Mouse (Mus musculus) limb, embryonic 13.5 days (tissue): ENCODE measurements around the gene Apoe. TPM values are rescaled to one million over a fixed set of nuclear protein-coding genes. Genes with fewer than 3 reads are reported as not detected.

ENCODE experiments used
- ATAC-seq: fragments of 200-750 bp; cut with Nextera tagmentation; 2 replicates; pipeline ENCODE4 v1.8.0; 2017; ENCODE audit warnings: low read depth, moderate number of reproducible peaks, moderate TSS enrichment; ENCODE audit not compliant: low FRiP score
- H3K27ac ChIP-seq: fragments of 300-500 bp; sonication (generic); 2 replicates; pipeline ENCODE4 v1.5.1; 2015; ENCODE audit warnings: inconsistent platforms, mild to moderate bottlenecking, moderate library complexity
- H3K27me3 ChIP-seq: fragments of 300-500 bp; sonication (generic); 2 replicates; pipeline ENCODE4 v1.6.1; 2015; ENCODE audit warnings: mild to moderate bottlenecking, inconsistent platforms
- H3K36me3 ChIP-seq: fragments of 300-500 bp; sonication (generic); 2 replicates; pipeline ENCODE4 v1.6.1; 2015; ENCODE audit warnings: inconsistent platforms, mild to moderate bottlenecking, moderate library complexity
- H3K4me1 ChIP-seq: fragments of 300-500 bp; sonication (generic); 2 replicates; pipeline ENCODE4 v1.6.1; 2015; ENCODE audit warnings: inconsistent platforms
- H3K4me2 ChIP-seq: fragments of 300-500 bp; sonication (generic); replicated peaks from 2 replicates; pipeline ENCODE4 v1.6.1; 2015; ENCODE audit warnings: inconsistent platforms, mild to moderate bottlenecking, moderate library complexity
- H3K4me3 ChIP-seq: fragments of 300-500 bp; sonication (generic); 2 replicates; pipeline ENCODE4 v1.5.1; 2015; ENCODE audit warnings: moderate library complexity, mild to moderate bottlenecking, inconsistent platforms
- H3K9ac ChIP-seq: fragments of 300-500 bp; sonication (generic); 2 replicates; pipeline ENCODE4 v1.6.1; 2015; ENCODE audit warnings: mild to moderate bottlenecking, inconsistent platforms
- H3K9me3 ChIP-seq: fragments of 300-500 bp; sonication (generic); 2 replicates; pipeline ENCODE4 v1.6.1; 2016; ENCODE audit warnings: inconsistent platforms
- WGBS: fragments of 180-500 bp; shearing (Covaris S2); methylation state at CpG from one replicate; pipeline ENCODE4 v1.1.7; 2015; 5-methylcytosine and 5-hydroxymethylcytosine counted together
- polyA plus RNA-seq: library from polyadenylated mRNA; unstranded; fragments of >200 nt; fragmentation: Nextera tagmentation; extraction: Ambion mirVana; gene quantifications from 2 replicates; pipeline ENCODE4 v1.2.1, GENCODE M21; 2015

The Apoe gene
- polyA plus RNA-seq, 1 experiment from 2014 or later, result 241 TPM

GRCm38 (mm10) chr7:19714836-19715235 is 15.8 kb upstream of the Apoe start:
- peak overlapping the region; percentile 22 for H3K27ac ChIP-seq
- peaks cover 22% of the 10 kb centered on the region for H3K4me1 ChIP-seq
- under 1% methylated on average over 39 of the region's 39 CpGs for WGBS
- no peak for ATAC-seq
- no peaks in the 10 kb centered on the region for H3K27me3 ChIP-seq
- H3K9ac ChIP-seq, result peak overlapping the region; percentile 98
- H3K4me3 ChIP-seq, result peak overlapping the region; percentile 100
- H3K9me3 ChIP-seq, result no peaks in the 10 kb centered on the region
- H3K4me2 ChIP-seq, result peak overlapping the region; percentile 93
- peaks cover 70% of the 10 kb centered on the region for H3K36me3 ChIP-seq

DNA sequence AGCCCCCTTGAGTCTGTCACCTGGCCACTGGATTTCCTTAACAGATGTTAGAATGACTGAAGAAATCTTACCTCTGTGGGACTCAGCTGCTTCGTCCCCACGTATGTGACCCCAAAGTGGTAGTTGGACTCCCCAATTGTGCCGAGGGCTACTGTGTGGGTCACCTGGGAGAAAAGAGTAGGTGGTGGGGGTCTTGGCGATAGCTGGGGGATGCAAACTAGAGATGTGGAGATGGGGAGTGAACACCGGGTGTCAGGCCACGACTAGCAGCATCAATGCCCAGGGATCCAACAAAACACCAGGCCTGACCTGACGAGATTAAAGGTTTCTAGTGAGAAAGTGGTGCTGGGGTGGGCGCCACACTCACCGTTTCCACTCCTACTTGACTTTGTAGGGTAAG is 14.6 kb upstream of the Apoe start:
- Histone ChIP-seq H3K4me2 (peak overlapping the region; percentile 93), H3K4me3 (peak overlapping the region; percentile 100), H3K4me1 (peaks cover 22% of the 10 kb centered on the region), H3K9me3 (no peaks in the 10 kb centered on the region), H3K27me3 (no peaks in the 10 kb centered on the region), H3K36me3 (peaks cover 70% of the 10 kb centered on the region), H3K27ac (no peak overlapping the region), H3K9ac (no peak overlapping the region)
- WGBS, result 82% methylated on average over 9 of the region's 9 CpGs
- ATAC-seq, result no peak

GRCm38 (mm10) chr7:19713196-19713595 is 14.2 kb upstream of the Apoe start:
- Histone ChIP-seq H3K27ac (no peak overlapping the region), H3K4me1 (peaks cover 22% of the 10 kb centered on the region), H3K27me3 (no peaks in the 10 kb centered on the region), H3K36me3 (peaks cover 68% of the 10 kb centered on the region), H3K4me2 (no peak overlapping the region), H3K4me3 (no peak overlapping the region; the same call in 1 of the 2 replicates), H3K9ac (no peak overlapping the region), H3K9me3 (no peaks in the 10 kb centered on the region)
- 64% methylated on average over 4 of the region's 4 CpGs for WGBS
- ATAC-seq, result no peak

DNA sequence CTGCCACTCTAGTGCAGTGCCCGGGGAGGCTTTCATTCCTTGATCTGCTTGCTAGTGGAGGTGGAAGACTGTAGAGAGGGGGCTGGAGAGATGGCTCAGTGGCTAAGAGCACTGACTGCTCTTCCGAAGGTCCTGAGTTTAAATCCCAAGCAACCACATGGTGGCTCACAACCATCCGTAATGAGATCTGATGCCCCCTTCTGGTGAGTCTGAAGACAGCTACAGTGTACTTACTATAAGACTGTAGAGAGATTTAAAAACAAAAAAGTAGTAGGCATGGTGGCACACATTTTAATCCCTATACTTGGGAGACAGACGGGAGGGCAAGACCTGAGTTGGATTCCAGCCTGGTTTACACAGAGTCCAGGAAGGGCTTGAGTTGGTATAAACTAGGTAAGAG is 13.4 kb upstream of the Apoe start:
- H3K9ac ChIP-seq, result no peak overlapping the region
- H3K9me3 ChIP-seq, result no peaks in the 10 kb centered on the region
- H3K4me1 ChIP-seq, result peaks cover 22% of the 10 kb centered on the region
- H3K36me3 ChIP-seq, result peaks cover 70% of the 10 kb centered on the region
- no peak overlapping the region for H3K4me3 ChIP-seq
- 71% methylated on average over 4 of the region's 4 CpGs for WGBS
- ATAC-seq, result no peak
- no peaks in the 10 kb centered on the region for H3K27me3 ChIP-seq
- H3K27ac ChIP-seq, result no peak overlapping the region
- no peak overlapping the region for H3K4me2 ChIP-seq

- WGBS, result 95% methylated on average over 10 of the region's 10 CpGs
- peaks cover 15% of the 10 kb centered on the region for H3K4me1 ChIP-seq
- H3K27me3 ChIP-seq, result no peaks in the 10 kb centered on the region
- H3K4me2 ChIP-seq, result no peak overlapping the region
- H3K27ac ChIP-seq, result no peak overlapping the region
- no peak overlapping the region for H3K4me3 ChIP-seq
- no peaks in the 10 kb centered on the region for H3K9me3 ChIP-seq
- no peak for ATAC-seq
- H3K9ac ChIP-seq, result no peak overlapping the region
- H3K36me3 ChIP-seq, result peaks cover 73% of the 10 kb centered on the region
Measured at GRCm38 (mm10) chr7:19710650-19711049, 11.7 kb upstream of the Apoe start.

DNA sequence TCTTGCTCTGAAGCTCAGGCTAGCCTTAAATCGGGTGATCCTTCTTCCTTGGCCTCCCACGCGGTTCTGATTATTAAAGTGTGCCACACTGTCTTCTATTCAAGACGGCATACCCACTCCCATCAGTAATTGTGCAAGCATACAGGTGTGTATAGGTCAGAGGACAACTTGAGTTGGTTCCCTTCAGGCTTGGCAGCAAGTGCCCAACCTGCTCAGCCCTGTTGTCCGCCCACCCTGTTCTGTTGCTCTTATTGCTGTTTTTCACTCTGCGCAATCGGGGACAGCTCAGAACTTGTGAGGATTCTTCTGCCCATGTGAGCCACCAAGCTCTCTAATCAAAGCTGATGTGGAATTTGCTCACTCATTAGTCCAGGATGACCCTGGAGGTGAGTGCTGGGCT is 6.3 kb upstream of the Apoe start:
- no peak for ATAC-seq
- no peak overlapping the region for H3K27ac ChIP-seq
- H3K4me1 ChIP-seq, result no peaks in the 10 kb centered on the region
- no peak overlapping the region for H3K4me2 ChIP-seq
- WGBS, result 93% methylated on average over 7 of the region's 7 CpGs
- H3K9ac ChIP-seq, result no peak overlapping the region
- no peaks in the 10 kb centered on the region for H3K9me3 ChIP-seq
- peaks cover 77% of the 10 kb centered on the region for H3K36me3 ChIP-seq
- H3K27me3 ChIP-seq, result no peaks in the 10 kb centered on the region
- no peak overlapping the region for H3K4me3 ChIP-seq

DNA sequence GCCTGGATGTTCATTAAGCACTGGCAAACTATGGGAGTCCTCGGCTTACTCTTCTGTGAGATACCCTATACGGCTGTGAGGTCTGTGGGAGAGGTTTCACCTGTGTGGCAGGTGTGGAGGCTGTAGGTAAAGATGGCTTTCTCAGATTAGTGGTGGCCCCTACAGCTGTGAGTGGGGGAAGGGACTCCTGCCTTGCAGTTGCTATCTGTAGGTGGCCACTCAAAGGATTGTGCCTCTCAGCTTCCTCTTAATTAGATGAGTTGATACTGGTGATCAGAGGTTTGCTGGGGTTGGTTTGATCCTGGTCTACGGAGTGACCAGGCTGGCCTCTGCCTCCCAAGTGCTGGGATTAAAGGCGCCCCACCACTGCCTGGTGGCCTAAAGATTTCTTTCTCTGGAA is 5.5 kb upstream of the Apoe start:
- no peak overlapping the region for H3K27ac ChIP-seq
- no peak overlapping the region for H3K4me3 ChIP-seq
- H3K9me3 ChIP-seq, result no peaks in the 10 kb centered on the region
- no peak for ATAC-seq
- H3K27me3 ChIP-seq, result no peaks in the 10 kb centered on the region
- no peak overlapping the region for H3K9ac ChIP-seq
- peaks cover 2% of the 10 kb centered on the region for H3K4me1 ChIP-seq
- 87% methylated on average over 4 of the region's 4 CpGs for WGBS
- peaks cover 69% of the 10 kb centered on the region for H3K36me3 ChIP-seq
- no peak overlapping the region for H3K4me2 ChIP-seq

DNA sequence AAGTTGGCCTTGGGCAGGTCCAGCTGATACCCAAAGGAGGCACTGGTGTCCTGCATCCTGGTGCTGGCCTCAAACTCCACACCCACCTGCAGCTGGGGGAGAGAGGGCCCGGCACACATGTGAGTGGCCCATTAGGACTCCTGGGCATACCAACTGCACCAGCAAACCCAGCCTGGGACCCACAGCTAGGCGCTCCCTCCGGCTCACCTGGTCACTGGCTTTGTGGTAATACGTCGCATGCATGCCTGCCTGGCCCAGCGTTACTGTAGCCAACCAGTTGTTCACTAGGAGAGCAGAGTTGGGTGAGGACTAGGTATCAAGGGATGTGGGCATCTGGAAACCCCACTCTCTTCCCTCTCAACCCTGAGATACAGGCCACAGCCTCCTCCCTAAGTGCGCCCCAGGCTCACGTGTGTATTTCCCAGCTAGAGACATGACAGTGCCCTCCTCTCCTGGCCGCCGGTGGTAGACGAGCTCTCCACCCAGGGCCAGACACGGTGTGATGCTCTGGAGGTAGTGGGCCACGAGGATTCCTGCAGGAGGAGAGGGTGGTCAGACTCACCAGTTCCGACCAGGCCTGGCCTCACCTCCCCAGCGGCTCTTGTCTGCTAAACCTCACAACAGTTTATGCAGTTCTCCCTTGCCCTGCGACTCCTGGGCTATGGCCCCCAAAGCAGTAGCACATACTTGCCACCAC is 4.0 kb upstream of the Apoe start:
- Histone ChIP-seq H3K4me1 (peaks cover 17% of the 10 kb centered on the region), H3K9ac (0 out of 2 replicates have a peak overlapping the region, but pooled peaks have one; percentile 19), H3K4me2 (no peak overlapping the region), H3K9me3 (no peaks in the 10 kb centered on the region), H3K27ac (no peak overlapping the region), H3K4me3 (no peak overlapping the region), H3K36me3 (peaks cover 57% of the 10 kb centered on the region), H3K27me3 (no peaks in the 10 kb centered on the region)
- 87% methylated on average over 16 of the region's 16 CpGs for WGBS
- ATAC-seq, result no peak

GRCm38 (mm10) chr7:19701069-19701761 is 2.2 kb upstream of the Apoe start:
- no peak overlapping the region for H3K4me3 ChIP-seq
- peaks cover 6% of the 10 kb centered on the region; the same call in 1 of the 2 replicates for H3K27me3 ChIP-seq
- WGBS, result 35% methylated on average over 22 of the region's 22 CpGs
- ATAC-seq, result no peak
- no peak overlapping the region for H3K9ac ChIP-seq
- peaks cover 18% of the 10 kb centered on the region for H3K4me1 ChIP-seq
- H3K9me3 ChIP-seq, result no peaks in the 10 kb centered on the region
- no peak overlapping the region for H3K27ac ChIP-seq
- peaks cover 49% of the 10 kb centered on the region for H3K36me3 ChIP-seq
- H3K4me2 ChIP-seq, result 0 out of 2 replicates have a peak overlapping the region, but pooled peaks have one; percentile 7

DNA sequence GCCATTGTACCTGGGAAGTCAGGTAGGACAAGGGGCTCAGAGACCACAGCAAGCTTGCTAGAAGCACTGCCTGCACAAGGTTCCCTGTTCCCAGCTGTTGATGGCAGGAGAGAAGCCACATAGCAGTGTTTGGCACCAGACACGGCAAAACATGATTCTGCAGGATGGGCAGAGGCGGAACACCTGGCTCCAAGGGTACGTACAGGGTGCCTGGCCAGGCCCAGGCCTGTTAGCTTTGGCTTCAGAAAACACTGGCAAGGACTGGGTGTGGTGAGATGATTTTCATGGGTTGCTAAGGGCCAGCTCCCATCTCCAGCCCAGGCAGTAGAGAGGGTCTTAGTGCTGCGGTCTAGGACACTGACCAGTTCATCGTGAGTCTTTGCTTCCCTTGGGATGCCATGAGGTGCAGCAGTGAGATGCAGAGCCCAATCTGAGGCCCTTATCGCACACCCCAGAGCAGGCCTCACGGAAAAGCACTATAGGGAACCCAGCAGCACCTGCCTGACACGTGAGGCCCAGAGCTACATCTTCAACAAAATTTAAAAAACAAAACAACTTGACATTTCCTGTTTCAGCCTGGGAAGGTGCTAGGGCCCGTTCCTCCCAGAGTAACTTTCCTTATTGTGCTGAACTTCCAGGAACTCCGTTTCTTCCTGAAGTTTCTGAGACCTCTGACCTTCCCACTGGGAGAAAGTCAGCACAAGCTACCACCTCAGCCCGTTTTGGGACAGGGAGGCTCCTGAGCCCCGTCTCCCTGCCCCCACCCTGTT is 1.5 kb upstream of the Apoe start:
- Histone ChIP-seq H3K27ac (no peak overlapping the region), H3K4me1 (peaks cover 18% of the 10 kb centered on the region), H3K4me2 (0 out of 2 replicates have a peak overlapping the region, but pooled peaks have one; percentile 7), H3K9me3 (no peaks in the 10 kb centered on the region), H3K9ac (no peak overlapping the region), H3K27me3 (peaks cover 6% of the 10 kb centered on the region; the same call in 1 of the 2 replicates), H3K4me3 (no peak overlapping the region), H3K36me3 (peaks cover 51% of the 10 kb centered on the region)
- no peak for ATAC-seq
- WGBS, result 61% methylated on average over 12 of the region's 12 CpGs

DNA sequence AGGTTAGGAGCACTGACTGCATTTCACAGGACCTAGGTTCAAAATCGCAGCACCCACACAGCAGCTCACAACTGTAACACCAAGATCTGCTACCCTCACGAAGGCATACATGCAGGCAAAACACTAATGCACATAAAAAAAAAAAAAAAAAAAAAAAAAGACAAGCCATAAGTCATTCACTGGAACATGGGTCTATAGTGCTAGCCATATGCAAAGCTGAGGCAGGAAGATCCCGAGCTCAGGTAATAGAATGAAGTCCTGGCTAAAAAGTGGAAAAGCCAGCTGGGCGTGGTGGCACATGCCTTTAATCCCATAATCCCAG is 800 bp upstream of the Apoe start:
- Histone ChIP-seq H3K4me2 (peak overlapping the region; percentile 78; the same call in 1 of the 2 replicates), H3K27ac (peak overlapping the region; percentile 33; the same call in 1 of the 2 replicates), H3K9ac (no peak overlapping the region), H3K9me3 (no peaks in the 10 kb centered on the region), H3K27me3 (peaks cover 6% of the 10 kb centered on the region; the same call in 1 of the 2 replicates), H3K36me3 (peaks cover 44% of the 10 kb centered on the region), H3K4me3 (no peak overlapping the region), H3K4me1 (peaks cover 18% of the 10 kb centered on the region)
- ATAC-seq, result no peak
- 78% methylated on average over 4 of the region's 4 CpGs for WGBS
